Mouse (Mus musculus): ENCODE data around the gene Ltc4s.

- TF ChIP-seq POLR2A (IDR thresholded peaks at IDR 0.05; ENCODE audit: extremely low read depth, insufficient read depth, low read length), result no peak
- TF ChIP-seq CTCF (IDR thresholded peaks at IDR 0.05; ENCODE audit: low read depth, low read length), result no peak
Observed at GRCm38 (mm10) chr11:50228772-50229171, 9.6 kb downstream of the Ltc4s start.
